Mouse (Mus musculus): ENCODE results near the gene Hcfc2. TPM values are rescaled to one million over a fixed set of nuclear protein-coding genes. Genes with fewer than 3 reads are reported as not detected.

Gene Hcfc2
- polyA plus RNA-seq, 1 experiment from 2014 or later = 31.6 TPM

DNA sequence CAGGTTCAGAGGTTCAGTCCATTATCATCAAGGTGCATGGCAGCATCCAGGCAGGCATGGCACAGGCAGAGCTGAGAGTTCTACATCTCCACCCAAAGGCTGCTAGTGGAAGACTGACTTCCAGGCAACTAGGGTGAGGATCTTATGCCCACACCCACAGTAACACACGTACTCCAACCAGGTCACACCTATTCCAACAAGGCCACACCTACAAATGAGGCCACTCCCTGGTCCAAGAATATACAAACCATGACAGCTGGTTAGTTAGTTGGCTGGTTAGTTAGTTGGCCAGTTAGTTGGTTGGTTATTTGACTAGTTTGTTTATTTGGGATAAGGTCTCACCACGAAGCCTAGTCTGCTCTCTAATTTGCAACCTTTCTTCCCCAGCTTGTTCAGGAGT lies 32.7 kb upstream of the Hcfc2 start:
- Histone ChIP-seq H3K27me3 (ENCODE audit: insufficient read depth, low read length) (no peaks in the 10 kb centered on the region), H3K4me1 (ENCODE audit: insufficient read depth) (no peaks in the 10 kb centered on the region), H3K36me3 (ENCODE audit: insufficient read depth) (no peaks in the 10 kb centered on the region), H3K4me3 (ENCODE audit: low read depth, low read length) (no peak overlapping the region), H3K4me2 (no peak overlapping the region), H3K27ac (ENCODE audit: low read depth) (no peak overlapping the region), H3K9me3 (ENCODE audit: low read depth, low read length) (no peaks in the 10 kb centered on the region), H3K9ac (no peak overlapping the region)
- DNase-seq = no peak
- no peak for TF ChIP-seq CTCF (IDR thresholded peaks at IDR 0.05; ENCODE audit: low read depth)
- ATAC-seq (ENCODE audit: insufficient read depth) = no peak
- 83% methylated on average over 2 of the region's 2 CpGs for WGBS

DNA sequence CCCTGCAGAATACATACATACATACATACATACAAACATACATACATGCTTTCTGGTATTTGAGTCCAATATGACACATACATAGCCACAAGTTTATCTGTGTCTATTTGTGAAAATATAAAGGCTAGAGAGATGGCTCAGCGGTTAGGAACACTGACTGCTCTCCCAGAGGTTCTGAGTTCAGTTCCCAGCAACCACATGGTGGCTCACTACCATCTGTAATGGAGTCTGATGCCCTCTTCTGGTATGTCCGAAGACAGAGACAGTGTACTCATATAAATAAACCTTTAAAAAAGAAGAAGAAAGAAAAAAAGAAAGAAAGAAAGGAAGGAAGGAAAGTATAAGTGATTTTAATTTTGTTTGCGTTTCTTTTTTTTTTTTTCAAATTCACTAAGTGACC lies 30.0 kb upstream of the Hcfc2 start:
- DNase-seq (no peak), ATAC-seq (ENCODE audit: insufficient read depth) (no peak)
- H3K4me2 ChIP-seq = no peak overlapping the region
- H3K27ac ChIP-seq (ENCODE audit: low read depth) = no peak overlapping the region
- no peak overlapping the region for H3K4me3 ChIP-seq (ENCODE audit: low read depth, low read length)
- no peaks in the 10 kb centered on the region for H3K27me3 ChIP-seq (ENCODE audit: insufficient read depth, low read length)
- no peak for TF ChIP-seq CTCF (IDR thresholded peaks at IDR 0.05; ENCODE audit: low read depth)
- no peaks in the 10 kb centered on the region for H3K36me3 ChIP-seq (ENCODE audit: insufficient read depth)
- no peaks in the 10 kb centered on the region for H3K9me3 ChIP-seq (ENCODE audit: low read depth, low read length)
- H3K9ac ChIP-seq = no peak overlapping the region
- WGBS = 61% methylated on average over 3 of the region's 3 CpGs
- H3K4me1 ChIP-seq (ENCODE audit: insufficient read depth) = no peaks in the 10 kb centered on the region

DNA sequence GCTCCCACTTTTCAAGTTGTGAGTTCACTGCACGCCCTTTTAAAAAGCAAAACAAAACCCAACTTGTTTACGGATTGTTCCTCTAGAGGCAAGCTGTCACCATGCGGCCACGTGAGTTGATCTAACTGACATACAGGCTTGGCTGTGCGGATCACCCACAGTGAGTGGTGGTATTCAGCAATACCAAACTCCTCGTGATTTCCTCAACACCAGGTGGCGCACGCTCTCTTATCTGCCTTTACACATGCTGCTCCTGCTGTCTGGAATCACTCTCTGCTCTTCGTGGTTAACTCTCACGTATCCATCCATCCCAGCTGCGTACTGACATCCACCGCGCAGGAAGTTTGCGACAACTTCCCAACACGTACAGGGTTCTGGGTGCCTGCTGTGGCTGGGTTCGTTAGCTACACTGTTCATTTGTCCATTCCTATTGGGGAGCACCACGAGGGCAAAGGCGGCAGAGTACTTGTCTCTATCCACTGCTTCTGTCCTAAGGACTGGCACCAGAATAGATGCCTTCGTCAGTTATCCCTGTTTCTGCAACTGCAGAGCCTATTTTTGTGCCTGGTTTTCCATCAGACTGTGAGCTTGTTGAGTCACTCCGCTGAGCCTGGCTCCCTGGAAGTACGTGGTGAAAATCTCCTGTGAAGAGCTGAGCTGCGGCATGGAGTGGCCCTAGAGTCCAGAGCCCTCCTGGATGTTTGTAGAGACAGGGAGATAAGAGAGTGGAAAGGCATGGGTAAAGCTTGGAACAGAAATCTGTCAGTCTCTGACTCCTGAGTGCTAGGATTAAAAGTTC lies 29.3 kb upstream of the Hcfc2 start:
- H3K4me1 ChIP-seq (ENCODE audit: insufficient read depth) = no peaks in the 10 kb centered on the region
- H3K4me3 ChIP-seq (ENCODE audit: low read depth, low read length) = peak overlapping the region; percentile 18; the same call in 1 of the 2 replicates
- no peaks in the 10 kb centered on the region for H3K36me3 ChIP-seq (ENCODE audit: insufficient read depth)
- no peaks in the 10 kb centered on the region for H3K9me3 ChIP-seq (ENCODE audit: low read depth, low read length)
- WGBS = 14% methylated on average over 22 of the region's 22 CpGs
- peak overlapping the region; percentile 28; the same call in 1 of the 2 replicates for H3K9ac ChIP-seq
- ATAC-seq (ENCODE audit: insufficient read depth) (peak; percentile 97), DNase-seq (peak; percentile 95)
- no peaks in the 10 kb centered on the region for H3K27me3 ChIP-seq (ENCODE audit: insufficient read depth, low read length)
- H3K4me2 ChIP-seq = peak overlapping the region; percentile 57
- H3K27ac ChIP-seq (ENCODE audit: low read depth) = no peak overlapping the region
- TF ChIP-seq CTCF (IDR thresholded peaks at IDR 0.05; ENCODE audit: low read depth) = peak; percentile 92

DNA sequence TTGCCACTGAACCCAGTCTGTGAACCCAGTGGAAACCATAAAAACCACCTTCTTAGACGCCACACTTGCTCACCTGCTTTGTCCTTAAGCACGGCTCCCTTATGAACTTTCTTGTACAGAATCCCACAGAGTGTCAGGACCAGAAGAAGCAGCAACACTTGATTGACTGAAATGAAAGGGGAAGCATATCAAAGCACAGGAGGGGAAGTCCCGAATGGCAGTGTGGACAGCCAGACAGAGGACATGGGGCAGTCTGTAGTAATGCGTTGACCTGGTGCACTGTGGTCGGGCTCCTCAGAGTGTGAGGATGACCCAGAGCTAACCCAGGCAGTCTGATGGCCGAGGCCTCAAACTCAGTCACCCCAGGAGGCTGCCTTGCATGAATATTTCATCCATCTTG lies 25.8 kb upstream of the Hcfc2 start:
- H3K4me1 ChIP-seq (ENCODE audit: insufficient read depth) = no peaks in the 10 kb centered on the region
- no peak overlapping the region for H3K27ac ChIP-seq (ENCODE audit: low read depth)
- no peaks in the 10 kb centered on the region for H3K27me3 ChIP-seq (ENCODE audit: insufficient read depth, low read length)
- no peak for TF ChIP-seq CTCF (IDR thresholded peaks at IDR 0.05; ENCODE audit: low read depth)
- WGBS = 71% methylated on average over 6 of the region's 6 CpGs
- no peak overlapping the region for H3K9ac ChIP-seq
- H3K4me3 ChIP-seq (ENCODE audit: low read depth, low read length) = no peak overlapping the region
- no peaks in the 10 kb centered on the region for H3K36me3 ChIP-seq (ENCODE audit: insufficient read depth)
- no peak overlapping the region for H3K4me2 ChIP-seq
- DNase-seq (no peak), ATAC-seq (ENCODE audit: insufficient read depth) (no peak)
- H3K9me3 ChIP-seq (ENCODE audit: low read depth, low read length) = no peaks in the 10 kb centered on the region

DNA sequence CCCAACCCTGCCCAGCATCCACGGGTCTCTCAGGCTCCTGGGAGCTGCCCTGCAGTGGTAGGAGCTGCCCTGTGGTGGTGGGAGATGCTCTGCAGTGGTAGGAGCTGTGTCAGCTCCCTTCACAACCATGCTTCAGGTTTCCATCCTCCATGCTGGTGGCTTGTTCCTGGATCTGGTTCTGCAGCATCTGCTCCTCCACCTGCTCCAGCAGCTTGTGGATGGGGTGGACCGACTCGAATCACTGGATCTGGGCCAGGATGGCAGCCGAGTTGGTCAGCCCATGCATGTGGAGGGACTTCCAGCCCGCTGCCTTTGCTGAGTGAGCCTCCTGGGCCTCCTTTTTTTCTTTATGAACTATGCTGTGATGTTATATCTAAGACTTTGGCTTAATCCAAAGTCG lies 19.0 kb upstream of the Hcfc2 start:
- H3K9ac ChIP-seq = no peak overlapping the region
- no peak overlapping the region for H3K4me2 ChIP-seq
- ATAC-seq (ENCODE audit: insufficient read depth) = no peak
- H3K27me3 ChIP-seq (ENCODE audit: insufficient read depth, low read length) = no peaks in the 10 kb centered on the region
- WGBS = 70% methylated on average over 6 of the region's 6 CpGs
- no peak for DNase-seq
- H3K4me3 ChIP-seq (ENCODE audit: low read depth, low read length) = no peak overlapping the region
- H3K27ac ChIP-seq (ENCODE audit: low read depth) = no peak overlapping the region
- H3K36me3 ChIP-seq (ENCODE audit: insufficient read depth) = no peaks in the 10 kb centered on the region
- H3K9me3 ChIP-seq (ENCODE audit: low read depth, low read length) = no peaks in the 10 kb centered on the region
- no peak for TF ChIP-seq CTCF (IDR thresholded peaks at IDR 0.05; ENCODE audit: low read depth)
- H3K4me1 ChIP-seq (ENCODE audit: insufficient read depth) = no peaks in the 10 kb centered on the region

DNA sequence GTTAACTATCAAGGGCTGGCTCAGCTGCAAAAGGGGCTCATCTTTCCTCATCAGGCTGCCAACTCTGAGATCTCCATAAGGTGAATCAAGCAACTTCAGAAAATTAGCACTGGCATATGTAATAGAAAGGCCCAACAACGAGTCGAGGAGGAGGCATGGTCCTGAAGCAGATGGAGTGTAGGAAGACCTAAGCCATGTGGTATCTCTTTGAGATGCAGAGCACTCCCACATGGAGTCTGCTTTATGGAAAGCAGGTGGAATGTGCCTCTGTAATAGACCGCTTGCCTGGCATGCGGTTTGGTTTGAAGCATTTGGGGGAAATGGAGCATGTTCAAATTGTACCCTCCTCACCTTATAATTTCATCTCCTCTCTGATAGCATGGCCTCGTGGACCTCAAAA lies 15.2 kb upstream of the Hcfc2 start:
- Histone ChIP-seq H3K27me3 (ENCODE audit: insufficient read depth, low read length) (no peaks in the 10 kb centered on the region), H3K4me2 (no peak overlapping the region), H3K36me3 (ENCODE audit: insufficient read depth) (no peaks in the 10 kb centered on the region), H3K4me3 (ENCODE audit: low read depth, low read length) (no peak overlapping the region), H3K4me1 (ENCODE audit: insufficient read depth) (no peaks in the 10 kb centered on the region), H3K9ac (no peak overlapping the region), H3K9me3 (ENCODE audit: low read depth, low read length) (no peaks in the 10 kb centered on the region), H3K27ac (ENCODE audit: low read depth) (no peak overlapping the region)
- no peak for ATAC-seq (ENCODE audit: insufficient read depth)
- no peak for DNase-seq
- no peak for TF ChIP-seq CTCF (IDR thresholded peaks at IDR 0.05; ENCODE audit: low read depth)
- WGBS = 89% methylated on average over 5 of the region's 5 CpGs

DNA sequence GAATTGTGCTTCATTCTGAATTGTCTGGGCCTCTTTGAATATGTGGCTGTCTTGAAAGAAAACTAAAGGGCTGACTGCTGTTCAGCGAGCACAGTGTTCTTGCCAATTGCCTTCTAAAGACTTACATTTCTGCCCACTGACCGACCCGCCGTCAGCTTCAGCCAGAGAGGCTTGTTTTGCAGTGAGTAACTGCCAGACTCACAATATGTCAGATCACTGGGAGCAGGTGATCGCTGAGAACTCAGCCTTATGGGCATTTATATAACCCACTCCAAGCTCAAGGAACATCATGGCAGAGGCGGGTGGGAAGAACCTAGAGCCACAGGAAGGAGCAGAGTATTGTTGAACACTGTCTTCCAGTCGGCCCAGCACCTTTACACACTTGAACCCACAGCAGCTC lies 14.3 kb upstream of the Hcfc2 start:
- Histone ChIP-seq H3K4me1 (ENCODE audit: insufficient read depth) (no peaks in the 10 kb centered on the region), H3K4me3 (ENCODE audit: low read depth, low read length) (no peak overlapping the region), H3K9ac (no peak overlapping the region), H3K4me2 (no peak overlapping the region), H3K27me3 (ENCODE audit: insufficient read depth, low read length) (no peaks in the 10 kb centered on the region), H3K9me3 (ENCODE audit: low read depth, low read length) (no peaks in the 10 kb centered on the region), H3K36me3 (ENCODE audit: insufficient read depth) (no peaks in the 10 kb centered on the region), H3K27ac (ENCODE audit: low read depth) (no peak overlapping the region)
- WGBS = 78% methylated on average over 7 of the region's 7 CpGs
- DNase-seq (no peak), ATAC-seq (ENCODE audit: insufficient read depth) (no peak)
- TF ChIP-seq CTCF (IDR thresholded peaks at IDR 0.05; ENCODE audit: low read depth) = no peak
